Mouse (Mus musculus): ENCODE results near the gene Cytip. TPM values are rescaled to one million over a fixed set of nuclear protein-coding genes. Genes with fewer than 3 reads are reported as not detected.
A peak's percentile ranks its signal among the peaks of the same experiment; 100 is the strongest.

The Cytip gene
- total and polyA plus RNA-seq, 2 experiments from 2014 or later = 0.11 to 0.21 TPM

DNA sequence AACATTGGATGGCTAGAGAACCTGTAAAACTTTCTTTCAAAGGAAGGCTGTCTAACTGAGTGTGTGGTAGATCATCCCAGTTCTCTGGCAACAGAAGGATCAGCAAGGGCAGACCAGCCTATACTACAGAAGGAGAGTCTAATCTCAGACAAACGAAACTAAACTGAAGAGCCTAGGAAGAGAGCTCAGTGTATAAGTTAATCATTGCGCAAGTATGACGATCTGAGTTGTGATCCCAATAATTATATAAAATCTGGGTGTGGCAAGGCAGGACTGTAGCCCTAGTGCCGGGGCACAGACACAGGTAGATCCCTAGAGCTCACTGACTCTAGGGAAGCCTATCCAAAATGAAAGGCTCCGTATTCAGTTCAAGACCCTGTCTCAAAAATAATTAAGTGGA is 3.2 kb downstream of the Cytip start:
- no peak overlapping the region for H3K27ac ChIP-seq (ENCODE audit: low read depth, low read length)
- ATAC-seq (ENCODE audit: low FRiP score) (no peak), DNase-seq (ENCODE audit: low spot score) (no peak)
- no peaks in the 10 kb centered on the region for H3K27me3 ChIP-seq (ENCODE audit: insufficient read depth, low read length)
- no peaks in the 10 kb centered on the region for H3K36me3 ChIP-seq (ENCODE audit: insufficient read depth, low read length)
- H3K9ac ChIP-seq (replicated peaks; ENCODE audit: low read length, poor library complexity, severe bottlenecking) = no peak overlapping the region
- no peaks in the 10 kb centered on the region for H3K4me1 ChIP-seq (ENCODE audit: insufficient read depth, low read length)
- TF ChIP-seq CTCF (IDR thresholded peaks at IDR 0.05) = no peak
- WGBS = 92% methylated on average over 5 of the region's 5 CpGs
- no peaks in the 10 kb centered on the region for H3K9me3 ChIP-seq (ENCODE audit: low read length)
- no peak overlapping the region for H3K4me2 ChIP-seq (ENCODE audit: low read depth, low read length, poor library complexity, severe bottlenecking)
- no peak overlapping the region for H3K4me3 ChIP-seq (ENCODE audit: low read depth, low read length)

GRCm38 (mm10) chr2:58189501-58189900 is 5.8 kb downstream of the Cytip start:
- H3K4me1 ChIP-seq (ENCODE audit: insufficient read depth, low read length) = no peaks in the 10 kb centered on the region
- H3K4me3 ChIP-seq (ENCODE audit: low read depth, low read length) = no peak overlapping the region
- no peak overlapping the region for H3K4me2 ChIP-seq (ENCODE audit: low read depth, low read length, poor library complexity, severe bottlenecking)
- H3K27me3 ChIP-seq (ENCODE audit: insufficient read depth, low read length) = no peaks in the 10 kb centered on the region
- H3K36me3 ChIP-seq (ENCODE audit: insufficient read depth, low read length) = no peaks in the 10 kb centered on the region
- no peaks in the 10 kb centered on the region for H3K9me3 ChIP-seq (ENCODE audit: low read length)
- WGBS = 81% methylated on average over 4 of the region's 4 CpGs
- H3K9ac ChIP-seq (replicated peaks; ENCODE audit: low read length, poor library complexity, severe bottlenecking) = no peak overlapping the region
- ATAC-seq (ENCODE audit: low FRiP score) (no peak), DNase-seq (ENCODE audit: low spot score) (no peak)
- TF ChIP-seq CTCF (IDR thresholded peaks at IDR 0.05) = no peak
- H3K27ac ChIP-seq (ENCODE audit: low read depth, low read length) = no peak overlapping the region

GRCm38 (mm10) chr2:58188903-58189302 is 6.4 kb downstream of the Cytip start:
- no peak overlapping the region for H3K4me3 ChIP-seq (ENCODE audit: low read depth, low read length)
- H3K27ac ChIP-seq (ENCODE audit: low read depth, low read length) = no peak overlapping the region
- no peak overlapping the region for H3K9ac ChIP-seq (replicated peaks; ENCODE audit: low read length, poor library complexity, severe bottlenecking)
- 52% methylated on average over 1 of the region's 1 CpGs for WGBS
- no peak overlapping the region for H3K4me2 ChIP-seq (ENCODE audit: low read depth, low read length, poor library complexity, severe bottlenecking)
- no peaks in the 10 kb centered on the region for H3K9me3 ChIP-seq (ENCODE audit: low read length)
- no peaks in the 10 kb centered on the region for H3K4me1 ChIP-seq (ENCODE audit: insufficient read depth, low read length)
- H3K27me3 ChIP-seq (ENCODE audit: insufficient read depth, low read length) = no peaks in the 10 kb centered on the region
- DNase-seq (ENCODE audit: low spot score) = no peak
- no peaks in the 10 kb centered on the region for H3K36me3 ChIP-seq (ENCODE audit: insufficient read depth, low read length)
- peak; percentile 48 for TF ChIP-seq CTCF (IDR thresholded peaks at IDR 0.05)
- no peak for ATAC-seq (ENCODE audit: low FRiP score)

DNA sequence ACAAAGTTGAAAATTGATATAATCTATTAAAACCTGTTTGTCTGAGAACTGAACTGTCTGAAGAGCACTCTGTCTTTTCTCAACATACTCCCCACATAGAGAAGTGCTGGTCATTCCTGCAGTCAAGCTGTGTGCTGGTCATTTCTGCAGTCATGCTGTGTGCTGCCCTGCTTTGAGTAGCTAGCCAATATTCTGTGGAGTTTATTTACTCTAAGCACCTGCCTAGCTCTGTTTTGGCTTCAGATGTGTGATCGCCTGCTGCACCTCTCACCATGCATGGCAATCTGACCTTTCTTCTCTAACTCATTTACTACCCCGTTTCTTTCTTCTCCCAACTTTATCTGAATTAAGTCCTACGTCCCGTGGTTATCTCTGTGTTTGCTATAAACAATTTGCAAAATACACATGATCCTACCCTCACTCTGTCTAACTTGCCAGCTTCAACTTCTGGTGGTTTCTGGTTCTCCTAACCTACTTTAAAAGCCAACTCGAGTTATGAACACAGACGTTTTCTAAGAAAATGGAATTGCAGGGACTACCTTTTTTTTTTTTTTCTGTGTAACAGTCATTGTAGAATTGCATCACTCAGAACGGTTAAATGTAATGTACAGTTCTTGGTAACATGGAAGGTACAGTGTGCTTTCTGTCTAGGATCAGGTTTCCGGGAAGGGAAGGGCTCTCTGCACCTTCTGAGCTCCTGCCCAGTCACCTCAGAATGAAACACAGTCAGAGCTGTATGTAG is 7.9 kb downstream of the Cytip start:
- Histone ChIP-seq H3K27me3 (ENCODE audit: insufficient read depth, low read length) (no peaks in the 10 kb centered on the region), H3K9me3 (ENCODE audit: low read length) (no peaks in the 10 kb centered on the region), H3K27ac (ENCODE audit: low read depth, low read length) (no peak overlapping the region), H3K4me3 (ENCODE audit: low read depth, low read length) (no peak overlapping the region), H3K4me2 (ENCODE audit: low read depth, low read length, poor library complexity, severe bottlenecking) (no peak overlapping the region), H3K9ac (replicated peaks; ENCODE audit: low read length, poor library complexity, severe bottlenecking) (no peak overlapping the region), H3K4me1 (ENCODE audit: insufficient read depth, low read length) (no peaks in the 10 kb centered on the region), H3K36me3 (ENCODE audit: insufficient read depth, low read length) (no peaks in the 10 kb centered on the region)
- TF ChIP-seq CTCF (IDR thresholded peaks at IDR 0.05) = no peak
- ATAC-seq (ENCODE audit: low FRiP score) (no peak), DNase-seq (ENCODE audit: low spot score) (no peak)
- WGBS = 82% methylated on average over 8 of the region's 8 CpGs

GRCm38 (mm10) chr2:58184197-58184596 is 11.1 kb downstream of the Cytip start:
- ATAC-seq (ENCODE audit: low FRiP score) = no peak
- 73% methylated on average over 2 of the region's 2 CpGs for WGBS
- Histone ChIP-seq H3K4me3 (ENCODE audit: low read depth, low read length) (no peak overlapping the region), H3K9ac (replicated peaks; ENCODE audit: low read length, poor library complexity, severe bottlenecking) (no peak overlapping the region), H3K4me2 (ENCODE audit: low read depth, low read length, poor library complexity, severe bottlenecking) (no peak overlapping the region), H3K27ac (ENCODE audit: low read depth, low read length) (no peak overlapping the region), H3K4me1 (ENCODE audit: insufficient read depth, low read length) (no peaks in the 10 kb centered on the region), H3K27me3 (ENCODE audit: insufficient read depth, low read length) (no peaks in the 10 kb centered on the region), H3K36me3 (ENCODE audit: insufficient read depth, low read length) (no peaks in the 10 kb centered on the region), H3K9me3 (ENCODE audit: low read length) (no peaks in the 10 kb centered on the region)
- DNase-seq (ENCODE audit: low spot score) = no peak
- no peak for TF ChIP-seq CTCF (IDR thresholded peaks at IDR 0.05)

- H3K9me3 ChIP-seq (ENCODE audit: low read length) = no peaks in the 10 kb centered on the region
- no peak overlapping the region for H3K9ac ChIP-seq (replicated peaks; ENCODE audit: low read length, poor library complexity, severe bottlenecking)
- DNase-seq (ENCODE audit: low spot score) (no peak), ATAC-seq (ENCODE audit: low FRiP score) (no peak)
- no peak overlapping the region for H3K4me2 ChIP-seq (ENCODE audit: low read depth, low read length, poor library complexity, severe bottlenecking)
- no peak overlapping the region for H3K4me3 ChIP-seq (ENCODE audit: low read depth, low read length)
- no peak overlapping the region for H3K27ac ChIP-seq (ENCODE audit: low read depth, low read length)
- no peak for TF ChIP-seq CTCF (IDR thresholded peaks at IDR 0.05)
- H3K36me3 ChIP-seq (ENCODE audit: insufficient read depth, low read length) = no peaks in the 10 kb centered on the region
- no peaks in the 10 kb centered on the region for H3K4me1 ChIP-seq (ENCODE audit: insufficient read depth, low read length)
- WGBS = 90% methylated on average over 2 of the region's 2 CpGs
- H3K27me3 ChIP-seq (ENCODE audit: insufficient read depth, low read length) = no peaks in the 10 kb centered on the region
These were observed 11.7 kb downstream of the Cytip start for GRCm38 (mm10) chr2:58183658-58184057.
